Mouse (Mus musculus) lung, adult 2 months (tissue): ENCODE results near the gene Erc2.

ENCODE experiments used
- CTCF ChIP-seq: fragments of 200-500 bp; IDR thresholded peaks from 2 replicates; pipeline ENCODE4 v1.5.1; 2011; ENCODE audit warnings: mild to moderate bottlenecking, low read length, control low read depth; ENCODE audit not compliant: insufficient read depth
- POLR2A ChIP-seq: fragments of 200-500 bp; IDR thresholded peaks from 2 replicates; pipeline ENCODE4 v1.6.1; 2011; ENCODE audit warnings: low read depth, mild to moderate bottlenecking, control low read depth, low read length, borderline replicate concordance; ENCODE audit errors: extremely low read depth

GRCm38 (mm10) chr14:28356031-28356430 lies 733.8 kb downstream of the Erc2 start:
- TF ChIP-seq CTCF, result no peak
- no peak for TF ChIP-seq POLR2A
